In genomic region chr11:99369853-99370451, GRCm38 (mm10) we compare ENCODE assay signal across 11 mouse cellular contexts. TPM values are rescaled to one million over a fixed set of nuclear protein-coding genes. Genes with fewer than 3 reads are reported as not detected.
DNase-seq lines count a peak whose midpoint lies in the region; ATAC-seq and TF ChIP-seq lines count a peak whose summit lies in the region.
"Had no signal": no experiment of that assay in that cellular context is flagged by ENCODE, and none has a peak within 500 bp of the region (broad histone marks: within the 10 kb centered on the region; RNA-seq: fewer than 3 reads in every experiment).

No protein-coding gene starts in this region.

- no peak for TF ChIP-seq CTCF in gastrocnemius, adult 2 months (IDR thresholded peaks at IDR 0.05)

- peak; percentile 72 for ATAC-seq in megakaryocyte progenitor cell, adult 5-6 weeks (replicated peaks; ENCODE audit: poor library complexity)

- peak; percentile 49 for DNase-seq in cerebellum, adult 11-12 months
- no peak for DNase-seq in cerebellum, postnatal 4 days (ENCODE audit: low spot score in 2 of 2)
- DNase-seq in B cell, adult 2 months: peak; percentile 18 to 25
- peak; percentile 31 to 57 for DNase-seq in frontal cortex, postnatal 14 days (ENCODE audit: low spot score in 2 of 2)
- DNase-seq in gastrocnemius, postnatal 10 days: no peak
- no peak for DNase-seq in gastrocnemius, adult 2 months
- DNase-seq in heart, adult 8-10 months (ENCODE audit: low spot score): no peak

- no peak overlapping the region for H3K4me3 ChIP-seq in gastrocnemius, adult 2 months
- H3K4me3 ChIP-seq: forebrain, embryonic 12.5 days had no signal

- no peak overlapping the region for H3K27ac ChIP-seq in gastrocnemius, adult 2 months
- H3K27ac ChIP-seq: forebrain, embryonic 12.5 days; kidney, postnatal 0 days had no signal

- intact Hi-C loops in gastrocnemius, adult 2 months (cut with DNase I): no loop called here

RNA-seq across cellular contexts. Expression of gene Krt28, which starts 4.8 kb away (rescaled TPM):
- not detected in 2 replicates for total RNA-seq in megakaryocyte progenitor cell, adult 5-6 weeks (2015)
- not detected in 2 replicates for total RNA-seq in megakaryocyte progenitor cell, adult 5-6 weeks (2017)
- under 1 TPM in 1 of 2 experiments, not detected in 1; 0.16 TPM for total RNA-seq in gastrocnemius, postnatal 10 days (2021)
- not detected for total RNA-seq in gastrocnemius, adult 2 months (2021)
- not detected for total RNA-seq in heart, adult 8-10 months (2022)
- total RNA-seq: megakaryocyte-erythroid progenitor cell, adult 5-6 weeks had no signal

RNA-seq across cellular contexts. Expression of gene Krt27, which starts 19.0 kb away (rescaled TPM):
- not detected in 2 replicates for total RNA-seq in megakaryocyte progenitor cell, adult 5-6 weeks (2015)
- total RNA-seq in megakaryocyte progenitor cell, adult 5-6 weeks (2017): not detected in 2 replicates
- not detected for total RNA-seq in gastrocnemius, postnatal 10 days (2021)
- total RNA-seq in gastrocnemius, adult 2 months (2021): not detected
- not detected for total RNA-seq in heart, adult 8-10 months (2022)
- total RNA-seq: megakaryocyte-erythroid progenitor cell, adult 5-6 weeks had no signal

RNA-seq across cellular contexts. Expression of gene Krt10, which starts 19.2 kb away (rescaled TPM):
- 2.3 and 7.2 TPM in 2 replicates for total RNA-seq in megakaryocyte progenitor cell, adult 5-6 weeks (2015)
- 0.47 TPM in 1 of 2 replicates, not detected in the other for total RNA-seq in megakaryocyte progenitor cell, adult 5-6 weeks (2017)
- 1 to 10 TPM; 5.6 to 6.6 TPM for total RNA-seq in gastrocnemius, postnatal 10 days (2021)
- total RNA-seq in gastrocnemius, adult 2 months (2021): 1 to 10 TPM; 3.7 TPM
- 1 to 10 TPM; 3.3 to 5.8 (median 5.0) TPM for total RNA-seq in heart, adult 8-10 months (2022)

RNA-seq across cellular contexts. Expression of gene Krt26, which starts 32.2 kb away (rescaled TPM):
- total RNA-seq in megakaryocyte progenitor cell, adult 5-6 weeks (2015): not detected in 2 replicates
- total RNA-seq in megakaryocyte progenitor cell, adult 5-6 weeks (2017): not detected in 2 replicates
- not detected for total RNA-seq in gastrocnemius, postnatal 10 days (2021)
- not detected for total RNA-seq in gastrocnemius, adult 2 months (2021)
- total RNA-seq in heart, adult 8-10 months (2022): not detected
- total RNA-seq: megakaryocyte-erythroid progenitor cell, adult 5-6 weeks had no signal

RNA-seq across cellular contexts. Expression of gene Krt25, which starts 47.2 kb away (rescaled TPM):
- not detected in 2 replicates for total RNA-seq in megakaryocyte progenitor cell, adult 5-6 weeks (2015)
- not detected in 2 replicates for total RNA-seq in megakaryocyte progenitor cell, adult 5-6 weeks (2017)
- total RNA-seq in gastrocnemius, postnatal 10 days (2021): under 1 TPM in 1 of 2 experiments, not detected in 1; 0.14 TPM
- not detected for total RNA-seq in gastrocnemius, adult 2 months (2021)
- not detected for total RNA-seq in heart, adult 8-10 months (2022)
- total RNA-seq: megakaryocyte-erythroid progenitor cell, adult 5-6 weeks had no signal

Comparison
In these comparisons a context has a peak if more than half of its experiments do, and no peak if none do; other contexts are left out.
1. DNase-seq: peak in cerebellum, adult 11-12 months (single experiment), B cell, adult 2 months (2 of 2) and frontal cortex, postnatal 14 days (2 of 2); none in cerebellum, postnatal 4 days (0 of 2), gastrocnemius, postnatal 10 days (single experiment), gastrocnemius, adult 2 months (single experiment) and heart, adult 8-10 months (single experiment).